Mouse (Mus musculus) lung, adult 2 months (tissue): Measurements from ENCODE around the gene Mfsd4a.

Source experiments
- CTCF ChIP-seq: fragments of 200-500 bp; IDR thresholded peaks from 2 replicates; pipeline ENCODE4 v1.5.1; 2011; ENCODE audit warnings: mild to moderate bottlenecking, low read length, control low read depth; ENCODE audit not compliant: insufficient read depth
- POLR2A ChIP-seq: fragments of 200-500 bp; IDR thresholded peaks from 2 replicates; pipeline ENCODE4 v1.6.1; 2011; ENCODE audit warnings: low read depth, mild to moderate bottlenecking, control low read depth, low read length, borderline replicate concordance; ENCODE audit errors: extremely low read depth

DNA sequence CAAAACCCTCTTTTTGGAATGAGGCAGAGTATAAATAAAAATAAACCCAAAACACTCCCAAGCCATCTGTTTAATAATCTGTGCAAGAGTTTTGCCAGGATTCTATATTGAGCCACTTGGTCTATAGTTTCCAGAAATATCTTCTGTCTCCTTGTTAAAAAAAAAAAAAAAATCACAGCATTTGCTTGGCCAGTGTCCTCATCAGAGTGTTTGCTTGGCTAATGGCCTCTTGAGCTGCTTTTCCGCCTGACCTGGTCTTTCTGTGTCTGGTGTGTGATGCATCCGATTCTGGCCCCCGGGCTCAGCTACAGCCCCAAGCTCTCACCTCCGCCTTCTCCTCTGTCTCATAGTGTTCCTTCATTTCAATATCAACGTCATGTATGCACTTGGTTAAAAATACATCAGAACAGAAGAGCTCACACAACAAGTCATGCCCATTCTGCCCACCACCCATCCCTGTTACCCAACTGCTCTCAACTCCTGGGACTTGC lies 20.4 kb upstream of the Mfsd4a start:
- TF ChIP-seq POLR2A (no peak), CTCF (no peak)
